Mouse (Mus musculus): ENCODE measurements around the gene Phb.
A peak's percentile ranks its signal among the peaks of the same experiment; 100 is the strongest.
"Not testable (repeated sequence)": the region's sequence is repeated elsewhere in the genome, so short reads cannot be mapped to it uniquely, and the experiment has no call there.

The Phb gene

DNA sequence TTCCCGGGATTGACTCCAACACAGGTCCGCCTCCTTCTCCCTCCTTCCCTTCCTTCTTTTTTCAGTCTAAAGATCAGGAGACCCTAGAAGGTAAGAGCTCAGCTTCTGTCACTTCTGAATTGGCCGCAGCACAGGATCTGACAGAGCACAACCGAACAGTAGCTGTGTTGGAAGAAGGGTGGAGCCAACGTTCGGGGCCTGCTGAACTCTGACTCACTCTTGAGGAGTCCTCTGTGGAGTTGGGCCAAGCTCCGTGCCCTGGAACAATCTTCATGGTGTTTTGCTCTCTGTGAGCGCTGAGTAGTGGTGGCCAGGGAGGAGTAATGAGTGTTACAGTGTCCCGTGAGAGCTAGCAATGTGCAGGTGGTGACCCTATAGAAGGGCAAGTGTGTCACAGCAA lies 15.8 kb upstream of the Phb start:
- peak; percentile 79 for DNase-seq (ENCODE audit: low read depth)

DNA sequence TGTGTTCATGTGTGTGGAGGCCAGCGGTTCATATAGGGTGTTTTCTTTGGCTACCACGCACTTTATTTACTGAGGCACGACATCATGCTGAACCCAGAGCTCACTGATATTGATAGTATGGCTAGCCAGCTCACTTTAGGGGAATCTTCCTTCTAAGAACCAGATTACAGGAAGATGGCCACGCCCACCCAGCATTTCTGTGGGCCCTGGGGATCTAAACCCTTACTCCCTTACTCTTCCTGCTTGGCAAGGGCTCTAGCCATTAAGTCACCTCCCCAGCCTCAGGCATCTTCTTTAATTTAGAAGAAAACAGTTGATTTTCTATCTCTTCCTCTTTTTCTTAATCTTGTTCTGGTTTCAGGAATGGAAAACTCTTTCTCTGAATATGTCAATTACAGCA lies 9.3 kb upstream of the Phb start:
- peak; percentile 41 for DNase-seq (ENCODE audit: low read depth)

DNA sequence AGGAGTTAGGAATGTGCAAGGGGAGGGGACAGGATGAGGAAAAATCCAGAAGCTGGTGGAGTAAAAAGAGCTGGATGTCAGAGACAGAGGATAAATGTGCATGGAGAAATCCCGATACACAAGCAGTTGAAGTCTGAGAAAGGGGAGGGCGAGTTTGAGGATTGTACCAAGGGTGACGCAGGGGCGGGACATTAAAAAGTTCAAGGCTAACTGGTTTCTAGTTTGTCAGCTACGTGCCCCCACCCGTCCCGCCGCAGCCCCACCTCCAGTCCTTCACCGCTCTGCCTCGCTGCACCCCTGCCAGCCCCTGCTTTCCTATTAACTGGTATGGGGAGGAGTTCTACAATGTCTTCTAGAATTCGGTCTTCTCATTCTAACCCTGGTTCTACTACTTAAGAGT lies 420 bp downstream of the Phb start:
- DNase-seq (ENCODE audit: low read depth): no peak

DNA sequence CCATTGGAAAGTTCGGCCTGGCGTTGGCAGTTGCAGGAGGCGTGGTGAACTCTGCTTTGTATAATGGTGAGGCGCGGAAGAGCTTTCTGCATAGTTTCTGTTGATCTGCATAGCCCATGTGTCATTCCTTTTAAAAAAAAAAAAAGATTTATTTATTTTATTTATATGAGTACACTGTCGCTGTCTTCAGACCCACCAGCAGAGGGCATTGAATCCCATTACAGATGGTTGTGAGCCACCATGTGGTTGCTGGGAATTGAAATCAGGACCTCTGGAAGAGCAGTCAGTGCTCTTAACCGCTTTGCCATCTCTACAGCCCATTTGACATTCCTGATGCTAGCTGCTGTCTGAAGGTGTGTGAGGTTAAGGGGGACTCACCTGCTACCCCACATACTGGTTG lies 1.3 kb downstream of the Phb start:
- DNase-seq (ENCODE audit: low read depth): not testable (repeated sequence)

DNA sequence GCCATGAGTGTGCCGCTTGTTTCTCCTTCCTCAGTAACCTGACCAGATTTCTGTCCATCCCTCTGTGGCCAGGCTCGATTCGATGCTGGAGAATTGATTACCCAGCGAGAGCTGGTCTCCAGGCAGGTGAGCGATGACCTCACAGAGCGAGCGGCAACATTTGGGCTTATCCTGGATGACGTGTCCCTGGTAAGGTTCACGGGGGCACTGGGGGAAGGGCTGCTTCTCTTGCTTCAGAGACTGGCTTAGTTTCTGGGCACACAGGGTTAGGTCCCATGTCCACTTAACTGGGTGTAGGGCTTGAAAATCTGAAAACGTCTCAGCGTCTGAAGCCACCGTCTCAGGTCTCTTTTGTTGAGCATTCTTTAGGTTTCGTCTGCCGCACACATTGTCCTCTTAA lies 8.7 kb downstream of the Phb start:
- no peak for DNase-seq (ENCODE audit: low read depth)

DNA sequence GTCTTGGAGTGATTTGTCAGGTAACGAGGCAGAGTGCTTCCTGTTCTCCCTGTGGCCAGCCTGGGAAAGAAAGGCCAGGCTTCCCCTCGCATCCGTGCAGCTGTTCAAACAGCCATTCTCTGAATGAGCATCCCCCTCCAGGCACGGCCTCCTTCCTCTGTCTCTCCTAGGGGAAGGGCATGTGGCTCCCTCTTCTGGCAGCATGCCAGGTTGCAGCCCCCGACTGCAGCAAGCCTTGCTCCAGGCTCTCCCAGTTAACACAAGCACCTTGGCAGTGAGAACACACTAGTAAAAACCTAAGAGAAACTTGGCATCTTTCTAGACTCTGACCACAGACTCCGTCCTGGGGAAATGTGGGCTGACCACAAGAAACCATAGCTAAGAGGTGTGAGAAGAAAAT lies 9.6 kb downstream of the Phb start:
- peak; percentile 50 for DNase-seq (ENCODE audit: low read depth)

DNA sequence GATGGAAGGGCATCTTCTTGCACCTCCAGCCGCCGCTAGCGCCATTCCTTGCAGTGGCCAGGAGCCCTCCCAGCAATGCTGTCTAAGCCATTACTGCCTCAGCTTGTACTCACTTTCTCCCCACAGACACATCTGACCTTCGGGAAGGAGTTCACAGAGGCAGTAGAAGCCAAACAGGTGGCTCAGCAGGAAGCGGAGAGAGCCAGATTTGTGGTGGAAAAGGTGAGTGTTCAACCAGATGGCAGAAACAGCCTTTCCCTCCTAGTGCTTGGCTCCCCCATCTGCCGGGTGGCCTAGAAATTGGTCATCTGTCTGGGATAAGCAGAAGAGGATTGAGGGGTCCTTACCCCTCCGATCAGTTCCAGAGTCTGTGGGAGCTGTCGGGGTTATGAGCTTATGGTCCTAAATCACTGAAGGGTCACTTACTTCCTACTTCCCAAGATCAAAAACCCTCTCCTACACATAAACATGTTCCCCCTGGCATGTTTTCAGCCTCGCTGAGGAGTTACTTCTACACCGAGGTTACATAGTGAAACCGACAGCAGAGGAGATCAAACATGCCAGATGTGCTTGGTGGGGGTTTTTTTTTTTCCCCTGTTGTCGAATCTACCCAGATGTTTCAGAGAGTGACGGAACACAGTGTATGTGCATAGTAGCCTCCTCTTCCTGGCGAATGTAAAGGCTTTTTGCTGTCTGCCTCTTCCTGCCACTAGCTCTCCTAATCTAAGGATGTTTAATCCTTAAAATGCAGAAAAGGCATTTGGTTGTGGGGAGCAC lies 11.4 kb downstream of the Phb start:
- no peak for DNase-seq (ENCODE audit: low read depth)

DNA sequence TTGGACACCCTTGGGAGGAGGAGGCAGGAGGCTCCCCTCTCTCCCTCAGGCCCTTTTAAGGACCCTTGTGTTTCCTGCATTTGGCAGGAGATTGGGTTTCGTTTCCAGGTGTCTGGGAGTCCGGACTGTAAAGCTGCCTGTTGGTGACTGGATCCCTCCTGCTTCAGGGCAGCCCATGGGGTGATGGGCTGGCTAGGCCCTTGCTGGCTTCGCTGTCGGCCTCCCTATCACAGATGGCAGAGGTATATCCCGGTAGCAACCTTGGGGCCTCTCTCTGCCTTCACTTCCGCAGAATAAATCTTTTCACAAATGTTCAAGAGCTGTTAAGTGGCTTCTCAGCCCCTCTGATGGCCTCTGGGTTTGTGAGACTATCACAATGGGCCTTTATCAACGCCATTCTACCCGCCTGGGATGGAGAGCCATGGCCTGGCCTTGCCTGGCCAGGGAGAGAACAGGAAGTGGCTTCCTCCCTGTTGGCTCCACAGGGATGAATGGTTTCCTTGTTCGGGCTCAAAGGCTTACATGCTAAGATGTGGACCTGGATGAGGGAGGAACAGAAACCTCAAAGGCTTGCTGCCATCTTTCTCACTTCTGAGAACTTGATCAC lies 15.3 kb downstream of the Phb start:
- no peak for DNase-seq (ENCODE audit: low read depth)

DNA sequence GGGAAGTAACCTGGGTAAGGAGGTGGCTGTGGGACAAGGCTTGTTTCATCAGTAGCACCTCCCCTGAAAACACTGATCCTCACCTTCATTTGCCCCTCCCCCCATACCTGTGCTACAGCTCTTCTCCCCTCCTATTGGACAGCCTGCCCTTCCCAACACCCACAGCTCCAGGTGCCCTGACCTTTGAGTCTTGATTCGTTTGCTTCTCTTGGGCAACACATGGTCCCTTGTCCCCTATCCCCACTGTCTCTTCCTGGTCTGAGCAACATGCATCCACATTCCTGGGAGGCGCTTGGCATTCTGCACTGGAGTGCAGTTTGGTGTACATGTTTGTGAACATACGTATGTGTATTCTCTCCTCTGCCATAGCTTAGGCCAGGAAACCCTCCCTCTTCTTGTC lies 16.2 kb downstream of the Phb start:
- no peak for DNase-seq (ENCODE audit: low read depth)

DNA sequence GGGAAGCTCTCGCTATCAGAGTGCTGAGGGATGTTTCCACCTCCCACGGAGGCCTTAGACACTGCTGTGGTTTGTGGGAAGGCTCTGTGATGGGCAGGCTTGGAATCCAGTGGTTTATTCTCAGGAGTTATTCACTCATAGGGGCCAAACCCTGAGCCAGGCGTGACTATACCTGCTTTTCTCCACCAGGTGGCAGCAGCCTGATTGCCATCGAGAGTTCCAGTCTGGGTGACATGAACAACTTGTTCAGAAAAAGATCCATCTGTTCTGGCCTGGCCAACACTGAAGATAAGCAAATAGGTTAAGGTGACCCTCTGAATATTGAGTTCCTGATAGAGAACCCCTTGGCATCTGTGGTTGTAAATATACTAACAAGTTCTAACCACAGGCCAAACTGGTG lies 19.3 kb downstream of the Phb start:
- peak; percentile 90 for DNase-seq (ENCODE audit: low read depth)

DNA sequence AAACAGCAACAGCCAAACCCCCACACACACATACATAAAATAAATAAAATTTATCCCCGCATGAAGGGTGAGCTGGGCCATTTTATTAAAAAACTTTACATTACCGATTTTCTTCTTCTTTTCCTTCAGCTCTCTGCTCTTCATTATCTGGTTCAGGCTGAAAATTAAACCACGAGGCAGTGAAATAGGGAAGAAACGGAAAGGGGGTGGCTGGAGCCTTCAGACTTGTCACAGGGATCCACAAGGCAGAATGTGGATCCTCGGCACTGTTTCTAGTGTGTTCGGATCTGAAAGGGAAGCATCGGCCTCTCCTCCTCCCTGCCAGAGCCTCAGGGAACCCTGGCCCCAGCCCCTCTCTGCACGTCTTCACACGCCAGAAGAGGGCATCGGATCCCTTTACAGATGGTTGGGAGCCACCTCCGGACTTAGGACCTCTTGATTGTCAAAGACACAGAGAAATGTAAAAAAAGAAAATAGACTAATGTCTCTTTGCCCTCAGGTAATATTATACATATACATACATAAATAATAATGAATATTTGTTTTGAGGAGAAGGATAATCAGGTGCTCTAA lies 20.4 kb downstream of the Phb start:
- DNase-seq (ENCODE audit: low read depth): peak; percentile 44

DNA sequence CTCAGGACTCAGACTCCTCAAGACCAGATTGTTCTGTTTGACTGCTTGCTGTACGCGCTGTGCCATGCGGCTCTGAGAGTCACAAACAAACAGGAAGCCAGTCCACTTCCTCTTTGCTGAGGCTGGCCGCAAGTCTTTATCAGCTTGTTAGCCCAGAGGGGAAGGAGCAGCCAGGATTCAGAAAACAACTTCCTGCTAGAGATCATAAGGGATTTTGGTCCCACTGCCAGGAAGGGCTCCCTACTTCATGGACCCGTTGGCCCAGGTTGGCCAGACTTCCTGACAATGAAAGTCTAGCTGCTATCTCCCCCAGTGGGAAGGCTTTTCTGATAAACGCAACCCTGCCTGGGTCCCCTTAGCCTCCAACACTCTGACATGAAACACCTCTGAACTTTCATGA lies 21.8 kb downstream of the Phb start:
- no peak for DNase-seq (ENCODE audit: low read depth)

DNA sequence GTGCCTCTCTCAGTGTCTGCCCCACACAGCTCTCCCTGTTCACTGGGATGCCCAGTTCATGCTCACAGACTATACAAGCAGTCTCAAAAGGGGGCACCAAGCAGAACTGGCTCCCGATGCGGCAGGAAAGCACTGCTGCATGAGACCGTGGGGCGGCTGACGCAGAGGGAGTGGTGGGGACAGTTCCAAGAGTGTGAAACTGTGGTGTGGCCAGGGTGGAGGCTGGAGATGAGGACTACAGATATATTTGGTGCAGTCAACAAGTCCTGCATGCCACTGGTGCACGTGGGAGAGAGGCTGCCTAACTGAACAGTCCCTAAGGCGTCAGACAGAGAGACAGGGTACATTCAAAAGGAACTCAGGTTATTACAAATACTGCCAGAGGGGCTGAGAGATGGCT lies 22.2 kb downstream of the Phb start:
- DNase-seq (ENCODE audit: low read depth): no peak

DNA sequence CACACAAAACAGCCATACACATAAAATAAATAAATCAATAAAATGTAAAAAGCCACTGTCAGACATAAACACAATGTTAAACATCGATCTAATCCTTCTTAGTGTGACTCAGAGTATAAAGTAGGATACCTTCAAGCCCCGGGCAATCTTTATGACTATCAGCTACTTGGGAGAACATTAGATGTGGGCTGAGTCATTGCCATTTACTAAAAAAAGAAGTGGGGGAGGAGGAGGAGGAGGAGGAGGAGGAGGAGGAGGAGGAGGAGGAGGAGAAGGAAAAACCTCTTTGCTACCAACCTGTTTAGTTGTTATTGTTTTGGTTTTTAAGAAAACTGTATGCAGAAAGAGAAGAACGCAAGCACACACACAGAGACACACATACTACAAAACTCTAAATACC lies 22.8 kb downstream of the Phb start:
- DNase-seq (ENCODE audit: low read depth): no peak

DNA sequence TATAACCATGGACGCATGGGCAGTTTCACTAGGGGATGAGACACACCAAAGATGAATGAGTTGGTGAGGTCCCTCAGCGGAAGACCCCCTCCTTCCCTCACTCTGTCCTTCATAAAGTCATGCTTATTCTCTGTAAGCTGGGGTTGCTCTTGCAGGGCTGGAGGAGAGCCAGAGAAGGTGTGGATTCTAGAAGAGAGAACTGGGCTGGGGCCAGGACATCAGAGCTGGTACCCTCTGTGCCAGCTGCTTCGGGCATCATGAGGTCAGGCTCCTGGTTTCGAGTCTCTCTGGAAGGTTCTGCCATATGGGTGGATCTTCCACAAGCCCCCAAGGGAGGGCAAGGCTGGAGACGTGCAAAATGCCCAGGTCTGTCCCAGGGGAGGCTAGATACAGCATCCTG lies 31.8 kb downstream of the Phb start:
- DNase-seq (ENCODE audit: low read depth): no peak

DNA sequence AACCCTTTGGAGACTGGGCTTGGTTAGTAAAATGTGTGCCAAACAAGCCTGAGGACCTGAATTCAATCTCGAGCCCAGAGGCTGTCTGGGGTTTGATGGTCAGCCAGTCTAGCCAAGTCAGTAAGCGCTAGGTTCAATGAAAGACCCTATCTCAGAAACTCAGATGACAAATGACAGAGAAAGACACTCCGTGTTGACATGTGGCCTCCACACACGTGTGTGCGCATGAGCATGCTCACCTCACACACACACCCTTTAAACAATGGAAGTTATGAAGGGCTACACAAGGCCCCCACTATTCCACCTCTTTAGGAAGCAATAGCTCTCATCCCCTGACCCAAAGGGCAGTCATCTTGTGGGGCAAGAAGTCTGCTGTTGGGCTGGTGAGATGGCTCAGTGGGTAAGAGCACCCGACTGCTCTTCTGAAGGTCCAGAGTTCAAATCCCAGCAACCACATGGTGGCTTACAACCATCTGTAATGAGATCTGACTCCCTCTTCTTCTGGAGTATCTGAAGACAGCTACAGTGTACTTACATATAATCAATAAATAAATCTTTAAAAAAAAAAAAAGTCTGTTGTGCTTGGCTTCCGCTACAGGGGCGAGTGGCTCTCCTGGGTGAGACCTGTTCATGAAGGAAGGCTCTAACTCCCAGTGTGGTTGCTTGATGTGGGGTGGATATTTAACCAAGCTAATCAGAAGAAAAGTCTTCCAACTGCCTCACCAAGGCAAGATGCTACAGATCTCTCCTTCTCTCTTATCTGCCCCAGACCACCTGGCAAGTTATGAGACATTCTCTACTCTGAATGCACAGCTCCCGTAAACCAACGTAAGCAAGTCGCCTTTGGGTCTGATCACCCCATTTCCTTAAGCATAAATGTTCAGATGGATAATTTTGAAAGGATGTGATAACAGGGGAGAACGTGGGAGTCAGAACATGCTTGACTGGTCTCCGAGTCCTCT lies 34.3 kb downstream of the Phb start:
- DNase-seq (ENCODE audit: low read depth): no peak

DNA sequence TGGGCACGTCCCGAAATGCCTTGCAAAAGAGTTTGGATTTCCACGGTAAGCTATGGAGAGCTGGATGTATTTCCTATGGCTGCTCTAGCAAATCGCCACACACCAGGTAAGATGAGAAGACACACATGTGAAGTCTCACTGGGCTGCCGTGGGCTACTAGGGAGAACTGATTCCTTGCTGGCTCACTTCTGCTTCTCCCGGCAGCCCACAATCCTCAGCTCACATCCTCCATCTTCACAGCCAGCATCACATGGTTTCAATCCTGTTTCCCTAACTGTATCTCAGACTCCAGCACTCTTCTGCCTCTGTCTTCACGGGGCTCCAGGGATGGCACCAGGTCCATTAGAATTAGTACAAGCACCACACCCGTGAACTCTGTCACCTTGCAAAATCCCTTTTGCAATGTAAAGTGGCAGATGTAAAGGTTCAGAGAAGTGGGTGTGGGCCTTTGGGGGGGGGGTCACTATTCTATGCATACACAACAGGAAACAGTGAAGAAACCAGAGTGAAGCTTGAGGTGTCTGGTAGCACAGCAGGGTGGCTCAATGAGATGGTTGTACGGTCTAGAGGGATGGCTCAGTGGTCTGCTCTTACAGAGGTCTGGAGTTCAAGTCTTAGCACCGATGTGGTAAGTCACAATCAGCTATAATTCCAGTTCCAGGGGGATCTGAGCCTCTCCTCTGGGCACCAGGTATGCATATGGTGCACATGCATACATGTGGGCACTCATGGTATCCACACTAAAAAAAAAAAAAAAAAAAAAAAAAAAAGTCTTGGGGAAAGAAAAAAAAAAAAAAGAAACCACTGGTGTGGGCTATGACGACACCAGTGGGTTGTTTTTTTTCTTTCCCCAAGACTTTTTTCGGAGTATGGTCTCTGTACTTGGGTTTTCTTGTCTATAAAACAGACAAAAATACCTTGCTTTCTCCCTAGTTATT lies 37.5 kb downstream of the Phb start:
- no peak for DNase-seq (ENCODE audit: low read depth)

DNA sequence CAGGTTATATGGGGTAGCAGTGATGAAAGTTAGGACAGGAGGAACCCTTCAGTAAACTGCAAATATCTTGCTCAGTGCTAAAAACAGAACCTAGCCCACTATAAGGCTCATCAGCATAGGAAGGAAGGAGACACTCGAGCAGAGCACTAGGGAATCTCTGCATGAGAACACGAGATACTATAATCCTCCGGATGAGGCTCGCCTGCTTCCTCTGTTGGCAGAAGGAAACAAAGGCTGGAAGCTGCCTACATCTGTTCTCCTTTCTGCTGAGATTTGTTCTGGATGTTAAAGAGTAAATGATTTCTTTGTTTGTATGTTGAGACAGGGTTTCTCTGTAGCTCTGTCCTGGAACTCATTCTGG lies 38.2 kb downstream of the Phb start:
- DNase-seq (ENCODE audit: low read depth): no peak

DNA sequence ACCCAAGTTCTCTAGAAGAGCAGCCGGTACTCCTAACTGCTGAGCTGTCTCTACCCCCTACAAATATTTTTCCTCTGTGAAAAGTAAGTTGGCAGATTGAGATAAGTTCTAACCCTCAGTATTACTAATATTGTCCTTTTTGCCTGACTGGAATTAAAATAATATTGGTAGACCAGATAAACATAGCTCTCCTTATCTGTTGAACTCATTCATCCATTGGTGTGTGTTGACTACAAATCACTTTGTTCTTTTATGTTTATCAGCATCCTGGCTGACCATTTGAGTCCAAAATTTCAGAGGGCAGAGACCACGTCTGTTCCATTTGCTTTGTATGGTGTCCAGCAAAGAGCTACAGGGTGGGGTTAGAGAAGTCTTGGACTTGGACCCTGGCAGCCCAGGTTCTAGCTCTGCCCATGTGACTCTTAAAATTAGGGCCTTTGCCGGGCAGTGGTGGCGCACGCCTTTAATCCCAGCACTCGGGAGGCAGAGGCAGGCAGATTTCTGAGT lies 42.8 kb downstream of the Phb start:
- DNase-seq (ENCODE audit: low read depth): no peak

DNA sequence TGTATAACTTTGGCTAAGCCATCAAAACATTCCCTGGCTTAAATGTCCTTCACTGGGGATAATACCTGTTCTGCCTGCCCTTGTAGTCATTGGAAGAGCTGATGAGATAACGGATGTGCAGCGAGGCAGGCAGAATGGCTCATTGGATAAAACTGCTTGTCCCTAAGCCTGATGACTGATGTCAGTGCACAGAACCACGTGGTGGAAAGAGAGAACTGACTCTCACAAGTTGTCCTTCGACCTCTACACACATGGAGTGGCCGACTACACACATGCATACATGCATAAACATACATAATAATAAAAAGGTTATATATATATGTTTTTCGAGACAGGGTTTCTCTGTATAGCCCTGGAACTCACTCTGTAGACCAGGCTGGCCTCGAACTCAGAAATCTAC lies 43.7 kb downstream of the Phb start:
- no peak for DNase-seq (ENCODE audit: low read depth)

DNA sequence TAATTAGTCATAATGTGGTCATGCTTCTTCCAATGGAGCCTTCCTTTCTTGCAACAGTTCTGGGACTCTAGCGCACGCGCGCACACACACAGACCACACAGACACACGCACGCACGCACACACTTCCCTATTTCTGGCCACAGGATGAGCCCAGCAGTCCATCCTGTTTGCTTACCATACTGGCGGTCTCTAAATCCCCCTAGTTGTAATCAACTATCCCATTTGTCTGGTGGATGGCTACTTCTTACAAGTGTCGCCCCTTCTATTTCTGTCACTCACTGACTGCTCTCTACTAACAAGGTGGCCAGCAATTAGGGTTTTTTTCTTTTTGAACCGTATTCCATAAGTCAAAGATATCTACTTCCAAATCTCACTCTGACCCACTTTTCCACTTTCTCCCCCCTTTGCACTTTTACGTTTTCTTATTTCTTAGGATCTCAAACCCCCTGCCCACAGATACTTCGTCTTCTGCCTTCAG lies 45.4 kb downstream of the Phb start:
- DNase-seq (ENCODE audit: low read depth): peak; percentile 36
